Comparison of ENCODE assay signal across 8 mouse cellular contexts in genomic region chr15:97606630-97607381, GRCm38 (mm10).
DNase-seq lines count a peak whose midpoint lies in the region; ATAC-seq lines count a peak whose summit lies in the region.

No protein-coding gene starts in this region.

- peak; percentile 42 to 53; a peak in 2 of 4 replicates for ATAC-seq in hematopoietic stem cell, adult 5-6 weeks (replicated peaks in 1 of 2; ENCODE audit: insufficient read depth in 1 of 2, low FRiP score in 2 of 2, low TSS enrichment in 1 of 2, low read depth in 1 of 2, poor library complexity in 2 of 2, severe bottlenecking in 2 of 2)

- peak; percentile 18 to 24 for DNase-seq in B cell, adult 2 months
- DNase-seq in Muller cell, postnatal 12 days (ENCODE audit: inconsistent ontology term) = peak; percentile 82
- DNase-seq in embryo, embryonic 11 days = peak; percentile 89
- peak; percentile 40 to 44 for DNase-seq in layer of hippocampus, postnatal 25 days (ENCODE audit: extremely low spot score in 1 of 2, low spot score in 1 of 2)
- DNase-seq in lung, postnatal 10 days = peak; percentile 49
- peak; percentile 79 for DNase-seq in right cerebral cortex, adult 18-20 months
- DNase-seq in gastrocnemius, adult 18-20 months (ENCODE audit: low spot score) = no peak
